Mouse (Mus musculus): ENCODE results near the gene Mtfmt.

- TF ChIP-seq GATA1 (IDR thresholded peaks at IDR 0.05; ENCODE audit: low read length): no peak
- TF ChIP-seq TAL1 (IDR thresholded peaks at IDR 0.05; ENCODE audit: low read length): no peak
Measured at GRCm38 (mm10) chr9:65467686-65468085, 32.1 kb downstream of the Mtfmt start.

Data from erythroblast, embryonic 14.5 days (primary cell).